Mouse (Mus musculus): ENCODE measurements around the gene Mogs. TPM values are rescaled to one million over a fixed set of nuclear protein-coding genes. Genes with fewer than 3 reads are reported as not detected.

Mogs gene
- polyA plus RNA-seq, 1 experiment from 2014 or later: 24.4 TPM

GRCm38 (mm10) chr6:83142211-83142731 is 27.0 kb downstream of the Mogs start:
- Histone ChIP-seq H3K27ac (ENCODE audit: low read length) (0 out of 2 replicates have a peak overlapping the region, but pooled peaks have one; percentile 21), H3K4me1 (ENCODE audit: control insufficient read depth, insufficient read depth, low read length) (peaks cover 17% of the 10 kb centered on the region), H3K4me2 (replicated peaks; ENCODE audit: low read depth, low read length) (peak overlapping the region; percentile 50), H3K4me3 (ENCODE audit: low read depth, low read length) (peak overlapping the region; percentile 17; the same call in 1 of the 2 replicates), H3K9ac (replicated peaks; ENCODE audit: low read depth, low read length) (peak overlapping the region; percentile 46; the same call in 1 of the 2 replicates), H3K36me3 (ENCODE audit: control insufficient read depth, insufficient read depth, low read length) (peaks cover 6% of the 10 kb centered on the region), H3K27me3 (ENCODE audit: control insufficient read depth, insufficient read depth, low read length) (no peaks in the 10 kb centered on the region), H3K9me3 (ENCODE audit: control insufficient read depth, low read depth, low read length) (no peaks in the 10 kb centered on the region)
- no peak for ATAC-seq (ENCODE audit: insufficient number of reproducible peaks, insufficient read depth, low FRiP score, low read depth)
- 11% methylated on average over 41 of the region's 41 CpGs for WGBS

- Histone ChIP-seq H3K27ac (ENCODE audit: low read length) (0 out of 2 replicates have a peak overlapping the region, but pooled peaks have one; percentile 21), H3K4me2 (replicated peaks; ENCODE audit: low read depth, low read length) (no peak overlapping the region)
- WGBS: 40% methylated on average over 11 of the region's 11 CpGs
These were observed 27.6 kb downstream of the Mogs start for GRCm38 (mm10) chr6:83142886-83143285.

GRCm38 (mm10) chr6:83145209-83145608 is 29.9 kb downstream of the Mogs start:
- 54% methylated on average over 2 of the region's 2 CpGs for WGBS

More at GRCm38 (mm10) chr6:83142886-83143285, 27.6 kb downstream of the Mogs start:
- Histone ChIP-seq H3K36me3 (ENCODE audit: control insufficient read depth, insufficient read depth, low read length) (peaks cover 12% of the 10 kb centered on the region), H3K4me3 (ENCODE audit: low read depth, low read length) (no peak overlapping the region), H3K9me3 (ENCODE audit: control insufficient read depth, low read depth, low read length) (no peaks in the 10 kb centered on the region), H3K27me3 (ENCODE audit: control insufficient read depth, insufficient read depth, low read length) (no peaks in the 10 kb centered on the region), H3K9ac (replicated peaks; ENCODE audit: low read depth, low read length) (no peak overlapping the region), H3K4me1 (ENCODE audit: control insufficient read depth, insufficient read depth, low read length) (peaks cover 17% of the 10 kb centered on the region)
- no peak for ATAC-seq (ENCODE audit: insufficient number of reproducible peaks, insufficient read depth, low FRiP score, low read depth)

GRCm38 (mm10) chr6:83145805-83146204 is 30.5 kb downstream of the Mogs start:
- ATAC-seq (ENCODE audit: insufficient number of reproducible peaks, insufficient read depth, low FRiP score, low read depth): no peak
- Histone ChIP-seq H3K9me3 (ENCODE audit: control insufficient read depth, low read depth, low read length) (no peaks in the 10 kb centered on the region), H3K36me3 (ENCODE audit: control insufficient read depth, insufficient read depth, low read length) (peaks cover 27% of the 10 kb centered on the region), H3K4me1 (ENCODE audit: control insufficient read depth, insufficient read depth, low read length) (peaks cover 10% of the 10 kb centered on the region), H3K27me3 (ENCODE audit: control insufficient read depth, insufficient read depth, low read length) (no peaks in the 10 kb centered on the region), H3K9ac (replicated peaks; ENCODE audit: low read depth, low read length) (no peak overlapping the region), H3K4me2 (replicated peaks; ENCODE audit: low read depth, low read length) (no peak overlapping the region), H3K27ac (ENCODE audit: low read length) (no peak overlapping the region), H3K4me3 (ENCODE audit: low read depth, low read length) (no peak overlapping the region)
- WGBS: 61% methylated on average over 9 of the region's 9 CpGs

More at GRCm38 (mm10) chr6:83145209-83145608, 29.9 kb downstream of the Mogs start:
- no peak for ATAC-seq (ENCODE audit: insufficient number of reproducible peaks, insufficient read depth, low FRiP score, low read depth)
- H3K4me3 ChIP-seq (ENCODE audit: low read depth, low read length): no peak overlapping the region
- H3K36me3 ChIP-seq (ENCODE audit: control insufficient read depth, insufficient read depth, low read length): peaks cover 27% of the 10 kb centered on the region
- no peaks in the 10 kb centered on the region for H3K9me3 ChIP-seq (ENCODE audit: control insufficient read depth, low read depth, low read length)
- H3K27me3 ChIP-seq (ENCODE audit: control insufficient read depth, insufficient read depth, low read length): no peaks in the 10 kb centered on the region
- H3K27ac ChIP-seq (ENCODE audit: low read length): no peak overlapping the region
- no peak overlapping the region for H3K9ac ChIP-seq (replicated peaks; ENCODE audit: low read depth, low read length)
- H3K4me2 ChIP-seq (replicated peaks; ENCODE audit: low read depth, low read length): no peak overlapping the region
- H3K4me1 ChIP-seq (ENCODE audit: control insufficient read depth, insufficient read depth, low read length): peaks cover 10% of the 10 kb centered on the region

- 59% methylated on average over 7 of the region's 7 CpGs for WGBS
- Histone ChIP-seq H3K4me3 (ENCODE audit: low read depth, low read length) (no peak overlapping the region), H3K9ac (replicated peaks; ENCODE audit: low read depth, low read length) (no peak overlapping the region), H3K27me3 (ENCODE audit: control insufficient read depth, insufficient read depth, low read length) (no peaks in the 10 kb centered on the region), H3K4me1 (ENCODE audit: control insufficient read depth, insufficient read depth, low read length) (peaks cover 6% of the 10 kb centered on the region), H3K36me3 (ENCODE audit: control insufficient read depth, insufficient read depth, low read length) (peaks cover 28% of the 10 kb centered on the region), H3K27ac (ENCODE audit: low read length) (no peak overlapping the region), H3K4me2 (replicated peaks; ENCODE audit: low read depth, low read length) (no peak overlapping the region), H3K9me3 (ENCODE audit: control insufficient read depth, low read depth, low read length) (no peaks in the 10 kb centered on the region)
- no peak for ATAC-seq (ENCODE audit: insufficient number of reproducible peaks, insufficient read depth, low FRiP score, low read depth)
These were observed 32.0 kb downstream of the Mogs start for GRCm38 (mm10) chr6:83147280-83147679.

- Histone ChIP-seq H3K27me3 (ENCODE audit: control insufficient read depth, insufficient read depth, low read length) (no peaks in the 10 kb centered on the region), H3K36me3 (ENCODE audit: control insufficient read depth, insufficient read depth, low read length) (peaks cover 33% of the 10 kb centered on the region), H3K4me1 (ENCODE audit: control insufficient read depth, insufficient read depth, low read length) (no peaks in the 10 kb centered on the region), H3K9ac (replicated peaks; ENCODE audit: low read depth, low read length) (no peak overlapping the region), H3K4me2 (replicated peaks; ENCODE audit: low read depth, low read length) (no peak overlapping the region), H3K27ac (ENCODE audit: low read length) (no peak overlapping the region), H3K4me3 (ENCODE audit: low read depth, low read length) (no peak overlapping the region), H3K9me3 (ENCODE audit: control insufficient read depth, low read depth, low read length) (no peaks in the 10 kb centered on the region)
- ATAC-seq (ENCODE audit: insufficient number of reproducible peaks, insufficient read depth, low FRiP score, low read depth): no peak
- WGBS: 33% methylated on average over 8 of the region's 8 CpGs
These were observed 36.4 kb downstream of the Mogs start for GRCm38 (mm10) chr6:83151721-83152120.

GRCm38 (mm10) chr6:83153038-83153437 is 37.7 kb downstream of the Mogs start:
- Histone ChIP-seq H3K4me3 (ENCODE audit: low read depth, low read length) (no peak overlapping the region), H3K9me3 (ENCODE audit: control insufficient read depth, low read depth, low read length) (no peaks in the 10 kb centered on the region), H3K27me3 (ENCODE audit: control insufficient read depth, insufficient read depth, low read length) (no peaks in the 10 kb centered on the region), H3K4me1 (ENCODE audit: control insufficient read depth, insufficient read depth, low read length) (no peaks in the 10 kb centered on the region), H3K9ac (replicated peaks; ENCODE audit: low read depth, low read length) (no peak overlapping the region), H3K36me3 (ENCODE audit: control insufficient read depth, insufficient read depth, low read length) (peaks cover 20% of the 10 kb centered on the region), H3K4me2 (replicated peaks; ENCODE audit: low read depth, low read length) (no peak overlapping the region), H3K27ac (ENCODE audit: low read length) (no peak overlapping the region)
- WGBS: 89% methylated on average over 12 of the region's 12 CpGs
- no peak for ATAC-seq (ENCODE audit: insufficient number of reproducible peaks, insufficient read depth, low FRiP score, low read depth)

- no peak for ATAC-seq (ENCODE audit: insufficient number of reproducible peaks, insufficient read depth, low FRiP score, low read depth)
- no peak overlapping the region for H3K4me3 ChIP-seq (ENCODE audit: low read depth, low read length)
- H3K9me3 ChIP-seq (ENCODE audit: control insufficient read depth, low read depth, low read length): no peaks in the 10 kb centered on the region
- H3K4me1 ChIP-seq (ENCODE audit: control insufficient read depth, insufficient read depth, low read length): no peaks in the 10 kb centered on the region
- no peaks in the 10 kb centered on the region for H3K27me3 ChIP-seq (ENCODE audit: control insufficient read depth, insufficient read depth, low read length)
- H3K27ac ChIP-seq (ENCODE audit: low read length): no peak overlapping the region
- WGBS: 72% methylated on average over 5 of the region's 5 CpGs
- no peak overlapping the region for H3K4me2 ChIP-seq (replicated peaks; ENCODE audit: low read depth, low read length)
- H3K9ac ChIP-seq (replicated peaks; ENCODE audit: low read depth, low read length): no peak overlapping the region
- H3K36me3 ChIP-seq (ENCODE audit: control insufficient read depth, insufficient read depth, low read length): peaks cover 17% of the 10 kb centered on the region
These were observed 38.2 kb downstream of the Mogs start for GRCm38 (mm10) chr6:83153485-83153884.

Data from stomach, embryonic 14.5 days (tissue).